Mouse (Mus musculus) cortical plate, adult 2 months (tissue): ENCODE results near the gene Gps2.

ENCODE experiments used
- CTCF ChIP-seq: fragments of 200-500 bp; IDR thresholded peaks from 2 replicates; pipeline ENCODE4 v1.5.1; 2011; ENCODE audit warnings: mild to moderate bottlenecking, control low read depth, low read length; ENCODE audit not compliant: insufficient read depth; ENCODE audit errors: extremely low read depth
- POLR2A ChIP-seq: fragments of 200-500 bp; IDR thresholded peaks from 2 replicates; pipeline ENCODE4 v1.6.1; 2011; ENCODE audit warnings: mild to moderate bottlenecking, low read length, control low read depth; ENCODE audit not compliant: insufficient read depth; ENCODE audit errors: extremely low read depth

- TF ChIP-seq CTCF (no peak), POLR2A (no peak)
Observed at GRCm38 (mm10) chr11:69899870-69900269, 13.8 kb upstream of the Gps2 start.
